Mouse (Mus musculus): ENCODE results near the gene Coro1c.

Gene Coro1c

GRCm38 (mm10) chr5:113924608-113925007 is 16.1 kb upstream of the Coro1c start:
- DNase-seq (ENCODE audit: low spot score) = no peak

DNA sequence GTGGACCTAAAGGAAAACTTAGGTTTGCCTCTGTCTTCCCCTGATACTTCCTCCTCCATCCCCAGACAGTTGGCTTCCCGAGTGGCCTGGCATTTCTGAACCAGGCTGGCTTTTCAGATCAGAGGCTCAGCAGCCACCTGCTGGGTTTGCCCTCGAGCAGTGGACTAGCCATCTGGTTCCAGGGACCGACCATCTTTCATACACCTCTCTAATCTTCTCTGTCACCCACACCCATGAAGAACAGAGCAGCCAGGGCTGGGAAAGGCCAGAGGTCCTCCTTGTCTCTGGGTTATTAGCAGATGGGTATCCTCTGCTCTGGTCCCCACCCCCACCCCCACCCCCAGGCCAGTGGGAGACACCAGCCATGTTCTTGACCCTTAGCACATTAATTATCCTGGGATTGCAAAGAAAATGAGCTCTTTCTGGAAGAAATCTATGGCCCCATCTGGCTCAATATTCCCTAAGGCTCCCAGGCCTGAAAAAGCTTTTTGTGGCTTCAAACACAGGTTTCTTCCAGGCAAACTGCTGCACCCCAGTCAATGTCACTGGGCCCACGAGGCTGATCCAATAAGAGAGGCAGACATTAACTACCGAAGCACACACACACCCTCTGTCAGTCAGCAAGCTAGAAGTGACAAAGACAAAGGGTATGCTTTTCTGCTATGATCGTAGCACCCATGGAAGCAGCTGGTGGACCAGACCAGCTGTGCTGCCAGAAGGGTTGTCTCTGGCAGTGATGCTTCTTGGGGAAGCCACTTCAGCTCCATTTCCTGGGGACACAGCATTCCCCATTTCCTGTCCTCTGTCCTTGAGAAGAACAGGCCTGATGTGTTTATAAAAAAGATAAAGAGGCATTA is 13.0 kb upstream of the Coro1c start:
- no peak for DNase-seq (ENCODE audit: low spot score)

- DNase-seq (ENCODE audit: low spot score) = no peak
These were observed 10.5 kb upstream of the Coro1c start for GRCm38 (mm10) chr5:113919060-113919459.

DNA sequence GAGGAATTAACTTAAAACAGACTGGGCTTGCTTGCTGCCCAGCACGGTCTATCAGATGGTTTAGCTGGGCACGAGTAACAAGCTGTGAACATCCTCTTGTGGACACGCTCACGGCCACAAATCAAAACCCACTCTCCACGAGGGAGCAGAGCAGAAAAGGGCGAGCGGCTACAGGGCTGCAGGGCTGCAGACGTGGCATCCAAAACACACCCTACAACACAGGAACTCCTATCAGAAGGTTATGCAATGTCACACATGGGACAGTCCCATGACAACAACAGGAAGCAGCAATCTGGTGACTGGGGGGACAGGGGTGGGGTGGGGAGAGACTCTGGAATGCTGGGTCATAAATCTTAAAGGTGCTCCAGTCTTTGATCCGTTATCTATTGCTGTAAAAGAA is 10.1 kb upstream of the Coro1c start:
- no peak for DNase-seq (ENCODE audit: low spot score)

GRCm38 (mm10) chr5:113910705-113911104 is 2.1 kb upstream of the Coro1c start:
- no peak for DNase-seq (ENCODE audit: low spot score)

DNA sequence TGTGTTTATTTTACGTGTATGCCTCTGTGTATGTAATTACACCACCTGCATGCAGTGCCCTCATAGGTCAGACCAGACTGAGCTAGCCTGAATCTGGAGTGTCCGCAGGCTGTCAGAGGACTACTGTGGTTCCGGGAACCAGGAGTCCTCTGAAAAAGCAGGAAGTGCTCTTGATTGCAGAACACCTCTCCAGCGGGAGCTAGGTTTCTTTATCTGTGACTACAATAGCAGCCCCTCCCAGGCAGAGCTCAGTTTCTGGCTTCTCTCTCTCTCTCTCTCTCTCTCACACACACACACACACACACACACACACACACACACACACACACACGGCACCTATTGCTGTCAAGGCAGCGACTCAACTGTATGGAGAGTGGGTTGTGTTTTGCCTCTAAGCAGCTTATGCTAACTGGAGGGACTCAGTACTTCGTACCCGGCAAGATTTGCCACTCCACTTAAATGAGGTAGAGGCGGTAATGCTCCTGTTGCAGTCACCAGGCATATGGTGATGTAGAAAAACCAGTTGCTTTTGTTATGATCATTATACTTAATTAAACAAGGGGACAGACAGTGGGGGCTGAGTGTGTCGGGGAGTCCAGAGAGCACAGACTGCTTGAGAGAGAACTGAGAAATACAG is 1.6 kb upstream of the Coro1c start:
- no peak for DNase-seq (ENCODE audit: low spot score)

DNA sequence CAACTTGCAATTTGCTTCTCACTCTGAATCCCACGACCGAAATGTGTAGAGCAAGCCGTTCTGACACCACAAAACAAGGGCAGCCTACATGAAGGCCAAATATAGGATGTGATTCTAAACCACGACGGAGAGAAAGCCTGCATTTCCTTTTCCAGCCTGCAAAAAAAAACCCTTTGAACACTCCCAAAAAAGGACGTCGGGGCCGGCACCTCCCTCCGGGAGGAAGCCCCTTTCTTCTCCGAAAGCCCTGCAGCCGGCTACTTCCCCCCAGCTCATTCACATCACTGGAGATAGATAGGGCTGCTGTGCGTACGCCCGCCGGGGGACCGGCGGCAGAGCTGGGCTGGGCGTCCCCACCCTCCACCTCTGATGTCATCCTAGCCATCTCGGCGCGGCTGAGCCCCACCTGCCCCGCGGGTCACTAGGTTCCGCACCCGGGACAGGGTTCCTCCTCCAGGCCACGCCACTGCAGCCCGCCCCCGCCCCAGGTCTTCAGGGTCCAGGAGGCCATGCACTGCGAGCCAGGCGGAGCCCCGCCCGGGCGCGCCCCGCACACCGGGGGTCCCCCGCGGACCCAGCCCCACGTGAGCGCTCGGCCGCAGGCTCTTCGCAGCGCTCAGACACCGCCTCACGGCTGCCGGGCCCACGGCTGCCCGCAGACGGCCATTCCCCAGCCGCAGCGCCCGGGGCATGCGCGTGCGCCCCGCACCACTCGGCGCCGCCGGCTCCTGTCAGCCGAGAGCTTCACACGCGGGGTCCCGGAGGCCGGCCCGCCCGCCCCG is 581 bp downstream of the Coro1c start:
- DNase-seq (ENCODE audit: low spot score) = peak; percentile 62

- DNase-seq (ENCODE audit: low spot score) = peak; percentile 64
These were observed 1.4 kb downstream of the Coro1c start for GRCm38 (mm10) chr5:113906958-113907735.

GRCm38 (mm10) chr5:113904987-113905386 is 3.6 kb downstream of the Coro1c start:
- no peak for DNase-seq (ENCODE audit: low spot score)

DNA sequence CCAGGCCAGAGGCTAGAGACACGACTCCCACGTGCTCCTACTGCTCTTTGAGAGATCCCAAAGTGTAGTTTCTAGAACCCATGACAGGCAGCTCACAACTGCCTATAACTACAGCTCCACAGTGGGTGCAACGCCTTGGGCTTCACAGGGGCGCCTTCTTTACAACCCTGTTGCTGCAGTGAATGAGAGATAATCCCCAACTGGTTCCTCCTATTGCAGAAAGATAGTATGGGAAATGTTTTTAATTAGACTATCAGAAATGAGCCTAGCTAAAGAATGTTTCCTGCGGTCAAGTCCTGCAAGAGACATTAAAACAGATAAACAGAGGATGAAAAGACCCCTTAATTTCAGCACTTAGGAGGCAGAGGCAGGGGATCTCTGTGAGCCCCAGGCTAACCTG is 5.6 kb downstream of the Coro1c start:
- no peak for DNase-seq (ENCODE audit: low spot score)

GRCm38 (mm10) chr5:113902017-113902416 is 6.5 kb downstream of the Coro1c start:
- peak; percentile 47 for DNase-seq (ENCODE audit: low spot score)

DNA sequence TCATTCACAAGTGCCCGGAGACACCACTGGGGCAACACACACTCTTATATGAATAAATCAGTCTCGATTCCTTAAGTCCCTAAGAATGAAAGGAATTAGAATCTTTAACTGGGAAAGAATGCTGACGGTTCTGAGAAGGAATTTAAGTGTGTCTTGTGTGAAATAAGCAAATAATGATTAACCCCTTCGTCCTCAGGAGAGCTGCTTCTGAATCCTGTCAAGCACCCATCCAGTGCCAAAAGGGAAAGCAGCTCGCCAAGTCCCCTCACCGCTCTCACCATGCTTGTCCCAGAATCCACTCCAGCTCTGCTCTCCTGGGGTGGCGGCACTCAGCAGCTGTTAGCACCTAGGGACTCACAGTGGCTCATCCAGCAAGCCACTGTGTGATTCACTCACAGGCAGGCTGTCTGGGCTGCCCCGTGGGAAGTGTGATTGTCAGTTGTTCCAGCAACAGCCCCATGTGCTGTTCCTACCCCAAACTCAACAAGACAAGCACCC is 7.4 kb downstream of the Coro1c start:
- no peak for DNase-seq (ENCODE audit: low spot score)

GRCm38 (mm10) chr5:113899543-113899942 is 9.0 kb downstream of the Coro1c start:
- no peak for DNase-seq (ENCODE audit: low spot score)

GRCm38 (mm10) chr5:113892005-113892404 is 16.6 kb downstream of the Coro1c start:
- no peak for DNase-seq (ENCODE audit: low spot score)

DNA sequence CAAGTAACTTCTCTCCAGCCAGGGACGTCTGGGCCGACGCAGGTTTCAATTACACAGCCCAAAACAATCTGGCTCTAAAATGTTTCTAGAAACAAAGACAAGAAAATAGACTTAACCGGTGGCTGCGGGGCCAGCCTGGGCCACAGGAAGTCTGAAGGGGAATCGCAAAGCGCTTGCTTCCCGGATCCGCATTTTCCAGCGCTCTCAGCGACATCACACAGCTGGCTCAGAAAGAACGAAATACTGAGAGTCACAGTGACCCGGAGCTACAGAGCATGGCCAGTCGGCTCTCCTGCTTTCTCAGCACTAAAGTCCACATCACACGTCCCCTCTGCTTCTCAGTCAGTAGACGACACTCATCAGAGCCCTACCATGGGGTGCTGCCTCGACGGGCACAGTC is 17.7 kb downstream of the Coro1c start:
- no peak for DNase-seq (ENCODE audit: low spot score)

- no peak for DNase-seq (ENCODE audit: low spot score)
These were observed 18.6 kb downstream of the Coro1c start for GRCm38 (mm10) chr5:113889912-113890311.

GRCm38 (mm10) chr5:113889181-113889906 is 19.2 kb downstream of the Coro1c start:
- DNase-seq (ENCODE audit: low spot score) = no peak

DNA sequence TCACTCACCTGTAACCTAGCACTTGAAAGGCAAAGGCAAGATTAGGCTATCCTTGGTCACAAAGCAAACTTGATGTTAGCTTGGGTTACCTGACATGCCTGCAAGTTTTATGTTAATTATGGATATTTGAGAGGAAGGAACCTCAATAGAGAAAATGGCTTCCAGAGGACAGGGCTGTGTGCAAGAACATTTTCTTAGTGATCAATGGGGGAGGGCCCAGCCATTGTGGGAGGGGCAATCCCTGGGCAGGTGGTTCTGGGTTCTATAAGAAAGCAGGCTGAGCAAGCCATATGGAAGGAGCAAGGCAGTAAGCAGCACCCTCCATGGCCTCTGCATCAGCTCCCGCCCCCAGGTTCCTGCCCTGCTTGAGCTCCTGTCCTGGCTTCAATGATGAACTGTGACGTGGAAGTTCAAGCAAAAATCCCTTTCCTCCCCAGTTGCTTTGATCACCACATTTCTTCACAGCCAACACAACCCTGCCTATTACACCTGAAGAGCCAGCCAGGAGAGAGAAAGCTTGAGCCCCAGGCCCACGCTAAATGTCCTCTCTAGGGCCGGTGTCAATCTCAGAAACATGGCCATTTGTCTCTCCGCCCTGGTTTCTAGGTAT is 20.3 kb downstream of the Coro1c start:
- no peak for DNase-seq (ENCODE audit: low spot score)

DNA sequence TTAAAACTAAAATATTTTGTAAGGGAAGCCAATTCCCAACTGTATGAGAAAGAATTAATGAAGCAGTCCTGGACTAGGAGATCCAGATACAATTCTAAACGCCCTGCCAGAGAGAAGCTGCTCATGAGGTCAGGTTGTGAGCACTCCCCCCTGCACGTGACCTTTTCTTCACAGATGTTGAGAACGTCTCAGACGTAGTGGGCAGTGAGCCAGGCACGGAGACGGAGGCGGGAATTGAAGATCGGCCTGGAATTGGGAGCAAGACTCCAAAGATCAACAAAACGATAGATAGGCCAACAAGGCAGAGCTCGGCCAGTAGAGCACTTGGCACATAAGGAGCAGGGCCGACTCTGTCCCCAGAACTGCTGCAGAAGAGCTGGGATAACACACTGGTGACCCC is 21.4 kb downstream of the Coro1c start:
- no peak for DNase-seq (ENCODE audit: low spot score)

GRCm38 (mm10) chr5:113885623-113886022 is 22.9 kb downstream of the Coro1c start:
- DNase-seq (ENCODE audit: low spot score) = no peak

DNA sequence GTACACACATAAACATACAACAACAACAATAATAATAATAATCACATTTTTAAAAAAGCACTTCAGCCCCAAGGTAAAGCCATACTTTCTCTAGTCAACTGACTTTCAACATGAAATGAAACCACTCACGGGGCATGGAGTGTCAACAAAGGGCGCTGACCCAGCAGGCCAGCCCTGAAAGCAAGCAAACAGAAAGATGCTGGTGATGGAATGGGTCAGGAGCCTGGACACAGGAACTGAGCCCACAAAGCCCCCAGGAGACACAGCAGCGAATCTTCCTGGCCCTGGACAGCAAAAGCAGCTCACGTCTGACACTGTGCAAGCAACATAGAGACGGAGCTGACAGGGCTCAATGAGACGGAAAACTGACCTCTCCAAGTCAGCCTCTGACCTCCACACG is 23.8 kb downstream of the Coro1c start:
- no peak for DNase-seq (ENCODE audit: low spot score)

Data from c-Kit-positive CD71-positive TER-119-positive erythroid progenitor cells, embryonic 14.5 days (primary cell).